Comparison of ENCODE assay signal across 8 mouse cellular contexts in the genomic region with DNA sequence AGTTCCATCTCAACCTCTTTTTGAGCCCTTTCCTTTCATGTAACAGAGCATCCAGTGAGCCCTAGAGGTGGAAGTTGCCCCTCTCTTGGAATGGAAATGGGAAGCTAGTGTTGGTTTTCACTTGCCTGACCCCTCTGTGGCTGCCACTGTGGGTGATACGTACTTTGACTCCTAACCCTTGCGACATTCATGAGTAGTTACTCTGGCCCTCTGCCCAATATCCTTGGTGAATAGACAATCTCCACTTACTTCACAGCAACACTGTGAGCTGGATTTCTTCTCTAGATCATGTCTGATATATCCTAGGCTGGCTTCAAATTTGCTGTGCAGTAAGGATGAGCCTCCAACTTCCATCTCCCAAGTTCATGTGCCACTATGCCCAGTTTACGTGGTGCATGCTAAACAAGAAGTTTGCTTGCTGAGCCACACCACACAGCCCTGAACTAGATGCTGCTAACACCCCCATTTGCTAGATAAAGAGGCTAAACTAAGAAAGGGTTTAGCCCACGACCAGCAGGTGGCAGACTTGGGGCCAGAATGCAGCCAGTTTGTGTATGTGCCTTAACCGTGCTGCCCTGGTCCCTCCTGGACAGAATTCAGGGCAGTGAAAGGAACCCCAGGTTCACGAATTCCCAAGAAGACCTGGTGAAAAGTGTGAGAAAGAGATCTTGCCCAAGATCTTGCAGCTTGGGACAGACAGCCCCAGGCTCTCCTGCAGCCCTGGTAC. TPM values are rescaled to one million over a fixed set of nuclear protein-coding genes. Genes with fewer than 3 reads are reported as not detected.
DNase-seq lines count a peak whose midpoint lies in the region; ATAC-seq and TF ChIP-seq lines count a peak whose summit lies in the region.

No protein-coding gene starts in this region.

- H3K4me1 ChIP-seq in heart, postnatal 0 days (ENCODE audit: control insufficient read depth, insufficient read depth): peaks cover 7% of the 10 kb centered on the region; the same call in 1 of the 2 replicates

- peak; percentile 51 for DNase-seq in ovary, postnatal 14 days (ENCODE audit: low spot score)
- DNase-seq in ovary, adult 18-20 months (ENCODE audit: low spot score): no peak
- DNase-seq in adipocyte (ENCODE audit: low spot score): peak; percentile 84
- DNase-seq in cerebellum, postnatal 4 days (ENCODE audit: low spot score in 2 of 2): peak; percentile 41 to 63
- DNase-seq in heart, postnatal 0 days (ENCODE audit: low spot score): peak; percentile 62
- peak; percentile 44 to 63 for DNase-seq in left cerebral cortex, adult 2 months (ENCODE audit: extremely low spot score in 1 of 2, low spot score in 2 of 2)
- DNase-seq in mesoderm, embryonic 11.5 days (ENCODE audit: low read depth, low spot score): peak; percentile 68
- peak; percentile 68 for DNase-seq in thymus, postnatal 14 days

- no peak overlapping the region for H3K4me3 ChIP-seq in heart, postnatal 0 days (ENCODE audit: low read depth, low read length)
- no peak overlapping the region for H3K4me3 ChIP-seq in left cerebral cortex, adult 2 months

- H3K27ac ChIP-seq in heart, postnatal 0 days (ENCODE audit: low read depth): peak overlapping the region; percentile 5; the same call in 1 of the 2 replicates
- no peak overlapping the region for H3K27ac ChIP-seq in left cerebral cortex, adult 2 months

- H3K27me3 ChIP-seq in heart, postnatal 0 days (ENCODE audit: control insufficient read depth, insufficient read depth, low read length): peaks cover 18% of the 10 kb centered on the region

- H3K36me3 ChIP-seq in heart, postnatal 0 days (replicated peaks; ENCODE audit: control insufficient read depth, insufficient read depth, low read length): no peaks in the 10 kb centered on the region

- TF ChIP-seq CTCF in heart, postnatal 0 days (IDR thresholded peaks at IDR 0.05; ENCODE audit: low read depth): peak; percentile 85
- TF ChIP-seq CTCF in left cerebral cortex, adult 2 months (IDR thresholded peaks at IDR 0.05): peak; percentile 77

- TF ChIP-seq EP300 in heart, postnatal 0 days (IDR thresholded peaks at IDR 0.05; ENCODE audit: low read depth): no peak

- 23% methylated on average over 6 of the region's 6 CpGs for WGBS in heart, postnatal 0 days

- no peak overlapping the region for H3K4me2 ChIP-seq in heart, postnatal 0 days (ENCODE audit: low read depth, low read length)

- ATAC-seq in heart, postnatal 0 days (ENCODE audit: insufficient read depth, low read depth): no peak

- H3K9me3 ChIP-seq in heart, postnatal 0 days (replicated peaks; ENCODE audit: control insufficient read depth, low read length): no peaks in the 10 kb centered on the region

- H3K9ac ChIP-seq in heart, postnatal 0 days (replicated peaks; ENCODE audit: low read depth, low read length): no peak overlapping the region

- intact Hi-C loops in left cerebral cortex, adult 2 months (cut with DNase I): loop anchor here (1.0 kb wide), 1 partner anchor 40 kb away; no protein-coding TSS in a partner anchor

RNA-seq across cellular contexts. Expression of a gene that starts 1.3 kb away (rescaled TPM):
- 1.1 and 1.2 TPM in 2 replicates for total RNA-seq in heart, postnatal 0 days (2014; rRNA removed; ENCODE audit: low replicate concordance)
- polyA plus RNA-seq in heart, postnatal 0 days (2015; fragmentation: Nextera tagmentation; extraction: Ambion mirVana): 0.63 and 0.77 TPM in 2 replicates
- under 1 TPM; 0.14 to 0.25 TPM for total RNA-seq in left cerebral cortex, adult 2 months (2021)

RNA-seq across cellular contexts. Expression of a gene that starts 5.5 kb away (rescaled TPM):
- total RNA-seq in heart, postnatal 0 days (2014; rRNA removed; ENCODE audit: low replicate concordance): 1.8 and 8.5 TPM in 2 replicates
- 7.5 and 7.9 TPM in 2 replicates for polyA plus RNA-seq in heart, postnatal 0 days (2015; fragmentation: Nextera tagmentation; extraction: Ambion mirVana)
- 1 to 10 TPM; 2.3 to 3.2 TPM for total RNA-seq in left cerebral cortex, adult 2 months (2021)

RNA-seq across cellular contexts. Expression of a gene that starts 30.0 kb away (rescaled TPM):
- not detected in 2 replicates for total RNA-seq in heart, postnatal 0 days (2014; rRNA removed; ENCODE audit: low replicate concordance)
- polyA plus RNA-seq in heart, postnatal 0 days (2015; fragmentation: Nextera tagmentation; extraction: Ambion mirVana): not detected in 2 replicates
- not detected for total RNA-seq in left cerebral cortex, adult 2 months (2021)

RNA-seq across cellular contexts. Expression of a gene that starts 32.0 kb away (rescaled TPM):
- not detected in 2 replicates for total RNA-seq in heart, postnatal 0 days (2014; rRNA removed; ENCODE audit: low replicate concordance)
- 0.11 and 0.21 TPM in 2 replicates for polyA plus RNA-seq in heart, postnatal 0 days (2015; fragmentation: Nextera tagmentation; extraction: Ambion mirVana)
- 1 to 10 TPM; 4.5 to 7.4 TPM for total RNA-seq in left cerebral cortex, adult 2 months (2021)

RNA-seq across cellular contexts. Expression of a gene that starts 42.8 kb away (rescaled TPM):
- total RNA-seq in heart, postnatal 0 days (2014; rRNA removed; ENCODE audit: low replicate concordance): 11.5 and 15.9 TPM in 2 replicates
- 9.1 TPM in 2 replicates for polyA plus RNA-seq in heart, postnatal 0 days (2015; fragmentation: Nextera tagmentation; extraction: Ambion mirVana)
- 10 to 100 TPM; 16.1 to 18.0 TPM for total RNA-seq in left cerebral cortex, adult 2 months (2021)
